Mouse (Mus musculus): ENCODE data around the gene Dhfr.

DNA sequence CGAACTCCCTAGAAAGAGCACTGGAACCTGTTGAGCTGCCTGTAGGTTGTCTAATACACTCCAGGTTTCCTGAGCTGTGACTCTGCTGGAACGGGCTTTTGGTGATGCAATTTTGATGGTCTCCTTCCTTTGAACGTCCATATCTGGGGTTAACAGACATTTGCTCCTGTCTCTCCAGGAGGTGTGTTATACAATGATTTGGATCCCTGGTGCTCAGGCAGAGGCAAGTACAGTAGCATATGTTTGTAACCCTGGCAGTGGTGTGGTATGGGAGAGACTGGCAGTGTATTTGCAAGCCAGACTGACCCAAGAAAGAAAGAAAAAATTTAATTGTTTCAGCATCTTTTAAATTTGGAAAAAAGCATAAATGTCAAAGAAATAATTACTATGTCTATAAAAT lies 32.8 kb downstream of the Dhfr start:
- TF ChIP-seq POLR2A (IDR thresholded peaks at IDR 0.05; ENCODE audit: low read depth, low read length), result no peak
- no peak for TF ChIP-seq CTCF (IDR thresholded peaks at IDR 0.05; ENCODE audit: extremely low read depth, insufficient read length, insufficient replicate concordance, low read depth, low read length)
